ENCODE assay signal across 13 mouse cellular contexts in the genomic region with DNA sequence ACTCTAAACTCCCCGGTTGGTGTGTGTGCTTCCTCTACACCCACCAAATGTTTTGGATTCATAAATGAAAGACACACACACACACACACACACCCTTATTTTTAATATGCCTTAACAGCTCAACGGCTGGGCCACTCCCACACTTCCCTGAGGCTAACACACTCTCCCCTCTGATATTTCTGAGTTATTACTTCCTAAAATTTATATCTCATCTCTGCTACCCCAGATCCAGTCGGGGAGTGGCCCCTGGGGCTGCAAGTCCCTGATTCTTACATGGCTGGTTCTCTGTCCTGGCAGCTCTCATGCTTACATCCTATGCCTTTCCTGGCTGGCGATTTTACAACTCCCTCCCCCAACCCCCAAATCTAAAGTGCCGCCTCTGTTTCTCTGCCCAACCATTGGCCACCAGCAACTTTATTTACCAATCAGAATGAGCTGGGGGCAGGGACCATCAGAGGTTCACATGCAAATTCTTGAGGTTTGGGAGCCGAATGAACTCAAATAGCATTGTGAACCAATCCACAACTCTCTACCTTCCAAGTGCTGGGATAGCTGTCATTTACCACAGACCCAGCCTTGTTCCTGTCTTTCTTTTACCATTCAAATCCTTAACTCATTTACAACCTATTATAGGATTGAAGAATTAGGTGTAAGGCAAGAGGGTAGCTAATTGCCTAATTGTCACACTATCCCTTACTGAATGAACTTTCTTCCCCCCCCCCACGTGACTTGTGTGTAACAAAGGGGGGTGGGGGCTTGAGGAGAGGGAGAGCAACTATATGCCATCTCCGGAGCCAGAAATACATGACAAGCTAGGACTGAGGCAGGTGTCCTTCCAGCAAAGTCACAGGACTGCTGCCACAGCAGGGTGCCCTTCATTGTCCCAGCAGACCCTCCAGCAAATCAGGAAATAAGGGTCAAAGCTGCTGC. TPM values are rescaled to one million over a fixed set of nuclear protein-coding genes. Genes with fewer than 3 reads are reported as not detected.
DNase-seq lines count a peak whose midpoint lies in the region; ATAC-seq and TF ChIP-seq lines count a peak whose summit lies in the region.
"Had no signal": no experiment of that assay in that cellular context is flagged by ENCODE, and none has a peak within 500 bp of the region (broad histone marks: within the 10 kb centered on the region; RNA-seq: fewer than 3 reads in every experiment).

No protein-coding gene starts in this region.

- intact Hi-C loops in heart, postnatal 36 days (cut with DNase I) = loop anchor here (10.0 kb wide), 1 partner anchor 335 kb away; no protein-coding TSS in a partner anchor

- DNase-seq in lung, embryonic 14.5 days = peak; percentile 60
- no peak for DNase-seq in lung, postnatal 14 days
- peak; percentile 83 for DNase-seq in MEL-GATA-1-ER (ENCODE audit: extremely low read depth, low read depth)
- peak; percentile 65 for DNase-seq in embryo, embryonic 11 days
- peak; percentile 12 for DNase-seq in hindlimb bud, embryonic 11.5 days (ENCODE audit: extremely low spot score, low read depth, low spot score)
- no peak for DNase-seq in thymus, postnatal 25 days
- DNase-seq in heart, postnatal 36 days = no peak
- DNase-seq in spleen, postnatal 36 days (ENCODE audit: low spot score in 2 of 2) = no peak
- DNase-seq: cerebellum, adult 9-11 months; kidney, adult 18-20 months; thymus, postnatal 4 days had no signal

- H3K9ac ChIP-seq in lung, embryonic 14.5 days = no peak overlapping the region
- H3K9ac ChIP-seq: neural tube, embryonic 13.5 days had no signal

- no peak overlapping the region for H3K4me3 ChIP-seq in lung, embryonic 14.5 days (ENCODE audit: low read depth, low read length)
- H3K4me3 ChIP-seq: neural tube, embryonic 13.5 days had no signal

- 0 out of 2 replicates have a peak, but pooled peaks have one; percentile 23 for ATAC-seq in lung, embryonic 14.5 days (ENCODE audit: insufficient read depth)

- no peak overlapping the region for H3K27ac ChIP-seq in lung, embryonic 14.5 days (ENCODE audit: low read depth)
- H3K27ac ChIP-seq: neural tube, embryonic 13.5 days had no signal

- H3K4me2 ChIP-seq in lung, embryonic 14.5 days = no peak overlapping the region
- H3K4me2 ChIP-seq: neural tube, embryonic 13.5 days had no signal

- no peaks in the 10 kb centered on the region for H3K9me3 ChIP-seq in lung, embryonic 14.5 days (ENCODE audit: low read depth, low read length)
- H3K9me3 ChIP-seq: neural tube, embryonic 13.5 days had no signal

- H3K36me3 ChIP-seq in lung, embryonic 14.5 days (ENCODE audit: insufficient read depth) = no peaks in the 10 kb centered on the region
- H3K36me3 ChIP-seq: G1E; neural tube, embryonic 13.5 days had no signal

- no peak for TF ChIP-seq CTCF in lung, embryonic 14.5 days (IDR thresholded peaks at IDR 0.05; ENCODE audit: low read depth)

- 23% methylated on average over 8 of the region's 8 CpGs for WGBS in lung, embryonic 14.5 days

- no peaks in the 10 kb centered on the region for H3K27me3 ChIP-seq in lung, embryonic 14.5 days (ENCODE audit: insufficient read depth, low read length)

- peaks cover 7% of the 10 kb centered on the region for H3K4me1 ChIP-seq in lung, embryonic 14.5 days (ENCODE audit: insufficient read depth)

RNA-seq across cellular contexts. Expression of a gene that starts 3.7 kb away (rescaled TPM):
- 2.2 and 2.3 TPM in 2 replicates for polyA plus RNA-seq in lung, embryonic 14.5 days (2014; fragmentation: Nextera tagmentation; extraction: Ambion mirVana)
- under 1 TPM; 0.30 to 0.31 TPM for total RNA-seq in heart, postnatal 36 days (2021)
- polyA plus RNA-seq: G1E had no signal

RNA-seq across cellular contexts. Expression of a gene that starts 36.5 kb away (rescaled TPM):
- polyA plus RNA-seq in lung, embryonic 14.5 days (2014; fragmentation: Nextera tagmentation; extraction: Ambion mirVana) = 472 and 487 TPM in 2 replicates
- total RNA-seq in heart, postnatal 36 days (2021) = 100 to 1,000 TPM; 121 to 131 TPM

Comparison
In these comparisons a context has a peak if more than half of its experiments do, and no peak if none do; other contexts are left out.
1. DNase-seq: peak in lung, embryonic 14.5 days (single experiment), MEL-GATA-1-ER (single experiment), embryo, embryonic 11 days (single experiment) and hindlimb bud, embryonic 11.5 days (single experiment); none in lung, postnatal 14 days (single experiment), thymus, postnatal 25 days (single experiment), heart, postnatal 36 days (0 of 2) and spleen, postnatal 36 days (0 of 2).